Mouse (Mus musculus) hindbrain, postnatal 0 days (tissue): ENCODE measurements around the gene Slc22a18. TPM values are rescaled to one million over a fixed set of nuclear protein-coding genes. Genes with fewer than 3 reads are reported as not detected.

Experiments
- ATAC-seq: fragments of 200-750 bp; cut with Nextera tagmentation; 2 replicates; pipeline ENCODE4 v1.8.0; 2017; ENCODE audit warnings: mild to moderate bottlenecking, moderate TSS enrichment, moderate library complexity
- DNase-seq: peaks from one replicate; pipeline ENCODE4 v3.0.0-alpha.2; 2015; ENCODE audit warnings: low spot score
- H3K27ac ChIP-seq: fragments of 300-500 bp; sonication (generic); 2 replicates; pipeline ENCODE4 v1.5.1; 2014; ENCODE audit warnings: mild to moderate bottlenecking
- H3K27me3 ChIP-seq: fragments of 300-500 bp; sonication (generic); 2 replicates; pipeline ENCODE4 v1.6.1; 2014; ENCODE audit warnings: low read length, mixed read lengths; ENCODE audit not compliant: insufficient read depth
- H3K36me3 ChIP-seq: fragments of 300-500 bp; sonication (generic); 2 replicates; pipeline ENCODE4 v1.6.1; 2014; ENCODE audit warnings: low read length, mixed read lengths; ENCODE audit not compliant: insufficient read depth
- H3K4me1 ChIP-seq: fragments of 300-500 bp; sonication (generic); 2 replicates; pipeline ENCODE4 v1.6.1; 2014; ENCODE audit warnings: antibody characterized with exemption, low read length, mixed read lengths; ENCODE audit not compliant: insufficient read depth
- H3K4me2 ChIP-seq: fragments of 300-500 bp; sonication (generic); 2 replicates; pipeline ENCODE4 v1.6.1; 2014; ENCODE audit warnings: low read depth, mild to moderate bottlenecking, low read length, moderate library complexity, mixed read lengths
- H3K4me3 ChIP-seq: fragments of 300-500 bp; sonication (generic); 2 replicates; pipeline ENCODE4 v1.5.1; 2014; ENCODE audit warnings: low read length
- H3K9ac ChIP-seq: fragments of 300-500 bp; sonication (generic); replicated peaks from 2 replicates; pipeline ENCODE4 v1.6.1; 2014; ENCODE audit warnings: mild to moderate bottlenecking, low read length, moderate library complexity, mixed read lengths
- H3K9me3 ChIP-seq: fragments of 300-500 bp; sonication (generic); 2 replicates; pipeline ENCODE4 v1.6.1; 2016; ENCODE audit warnings: low read length, mixed read lengths
- CTCF ChIP-seq: IDR thresholded peaks from 2 replicates; pipeline ENCODE4 v1.5.1; 2016; ENCODE audit warnings: antibody characterized with exemption, control low read depth, low read depth
- WGBS: fragments of 180-500 bp; shearing (Covaris S2); extraction: QIAGEN DNeasy Blood & Tissue Kit; methylation state at CpG from one replicate; pipeline ENCODE4 v1.1.7; 2014; 5-methylcytosine and 5-hydroxymethylcytosine counted together
- polyA plus RNA-seq: library from polyadenylated mRNA; unstranded; fragments of >200 nt; fragmentation: Nextera tagmentation; extraction: Ambion mirVana; gene quantifications from 2 replicates; pipeline ENCODE4 v1.2.1, GENCODE M21; 2015
- total RNA-seq: library from RNA; depleted of rRNA; stranded (reverse); fragments of >200 nt; gene quantifications from 2 replicates; pipeline ENCODE4 v1.2.3, GENCODE M21; 2014

The Slc22a18 gene
- total and polyA plus RNA-seq, 2 experiments from 2014 or later = 0.58 to 0.90 TPM

DNA sequence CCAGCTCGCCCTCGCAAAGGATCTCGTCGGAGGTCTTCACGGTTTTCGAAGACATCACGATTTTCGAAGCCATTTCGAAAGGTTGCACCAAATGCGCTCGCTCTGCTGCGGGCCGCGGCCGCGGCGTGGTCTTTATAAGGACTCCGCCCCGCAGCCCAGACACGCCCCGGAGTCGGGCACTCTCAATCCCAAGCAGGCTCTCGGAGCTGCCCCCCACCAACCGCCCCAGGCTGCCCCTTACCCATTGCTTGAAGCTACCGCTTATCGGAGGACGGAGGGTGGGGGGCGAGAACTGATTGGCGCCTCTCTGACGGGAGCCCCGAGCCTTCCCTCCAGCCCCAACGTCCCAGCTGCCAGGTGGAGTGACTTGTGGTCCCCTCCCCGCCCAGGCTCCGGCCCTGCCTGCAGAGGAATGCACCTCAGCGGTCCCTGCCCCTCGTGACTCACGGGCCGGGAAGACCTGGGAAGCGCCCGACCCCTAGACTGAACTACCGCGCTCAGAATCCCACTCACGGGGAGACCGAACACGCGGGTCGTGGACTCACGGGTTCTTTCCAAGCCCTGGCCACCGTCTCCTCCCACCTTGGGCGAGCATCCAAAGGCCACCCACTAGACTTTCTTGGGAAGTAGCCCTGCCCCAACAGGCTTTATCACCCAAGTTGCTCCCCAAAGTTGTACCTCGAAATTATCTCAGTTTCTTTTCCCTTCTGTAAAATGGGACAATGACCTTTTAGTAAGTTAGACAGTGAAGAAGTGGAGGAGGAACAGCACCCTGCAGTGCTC is 29.1 kb downstream of the Slc22a18 start, which contains the start of gene Phlda2:
Gene Phlda2 (minus strand): TSS at position 733 of the 783 bp plus-strand sequence.
- H3K4me3 ChIP-seq = peak within 1 kb of the TSS; percentile 39
- DNase-seq (no peak), ATAC-seq (no peak)
- H3K9ac ChIP-seq = no peak within 1 kb of the TSS; the same call in 1 of the 2 replicates
- no peaks in the 10 kb centered on the region for H3K9me3 ChIP-seq
- H3K4me2 ChIP-seq = peak within 1 kb of the TSS; percentile 70
- no peak within 1 kb of the TSS for H3K27ac ChIP-seq
- 0 out of 2 replicates have a peak, but pooled peaks cover 2% of the 10 kb centered on the region for H3K4me1 ChIP-seq
- 4% methylated on average over 50 of the region's 51 CpGs for WGBS
- no peak for TF ChIP-seq CTCF
- no peaks in the 10 kb centered on the region for H3K36me3 ChIP-seq
- peaks cover 30% of the 10 kb centered on the region for H3K27me3 ChIP-seq

DNA sequence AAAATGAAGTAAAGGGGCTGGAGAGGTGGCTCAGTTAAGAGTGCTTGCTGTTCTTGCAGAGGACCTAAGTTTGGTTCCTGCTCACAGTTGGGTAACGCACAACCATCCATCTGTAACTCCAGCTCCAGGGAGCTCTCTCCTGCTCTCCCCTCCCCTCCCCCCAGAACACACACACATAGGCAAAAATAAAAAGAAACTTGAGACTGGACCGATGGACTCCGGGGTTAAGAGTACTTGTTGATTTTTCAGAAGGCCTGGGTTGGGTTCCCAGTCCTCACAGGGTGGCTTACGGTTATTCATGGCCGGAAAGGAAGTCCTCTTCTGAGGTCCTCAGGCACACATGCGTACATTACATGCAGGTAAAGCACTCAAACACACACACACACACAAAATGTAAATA is 30.4 kb downstream of the Slc22a18 start:
- Histone ChIP-seq H3K27me3 (peaks cover 30% of the 10 kb centered on the region), H3K4me3 (no peak overlapping the region), H3K4me2 (no peak overlapping the region), H3K36me3 (no peaks in the 10 kb centered on the region), H3K27ac (no peak overlapping the region), H3K9me3 (no peaks in the 10 kb centered on the region), H3K9ac (no peak overlapping the region), H3K4me1 (0 out of 2 replicates have a peak, but pooled peaks cover 2% of the 10 kb centered on the region)
- ATAC-seq (no peak), DNase-seq (no peak)
- TF ChIP-seq CTCF = no peak
- WGBS = 92% methylated on average over 6 of the region's 6 CpGs

DNA sequence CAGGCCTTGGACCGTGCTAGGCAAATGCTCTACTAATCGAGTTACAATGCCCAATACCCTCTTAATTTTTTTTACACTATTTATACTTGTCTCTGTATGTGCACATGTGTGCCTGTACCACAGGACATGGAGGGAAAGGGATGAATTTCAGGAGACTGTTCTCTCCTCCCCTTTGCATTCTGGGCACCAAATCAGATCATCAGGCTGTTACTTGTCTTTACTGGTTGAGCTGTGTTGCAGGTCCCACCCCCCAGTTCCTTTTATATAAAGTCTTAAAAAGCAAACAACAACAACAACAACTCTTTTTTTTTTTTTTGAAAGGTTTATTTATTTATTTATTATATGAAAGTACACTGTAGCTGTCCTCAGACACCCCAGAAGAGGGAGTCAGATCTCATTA is 31.9 kb downstream of the Slc22a18 start:
- H3K4me3 ChIP-seq = no peak overlapping the region
- no peaks in the 10 kb centered on the region for H3K36me3 ChIP-seq
- no peak overlapping the region for H3K4me2 ChIP-seq
- no peaks in the 10 kb centered on the region for H3K9me3 ChIP-seq
- H3K27me3 ChIP-seq = peaks cover 26% of the 10 kb centered on the region
- H3K9ac ChIP-seq = no peak overlapping the region
- no peak for TF ChIP-seq CTCF
- H3K27ac ChIP-seq = no peak overlapping the region
- ATAC-seq (no peak), DNase-seq (no peak)
- WGBS = 85% methylated on average over 2 of the region's 2 CpGs
- H3K4me1 ChIP-seq = 0 out of 2 replicates have a peak, but pooled peaks cover 2% of the 10 kb centered on the region

DNA sequence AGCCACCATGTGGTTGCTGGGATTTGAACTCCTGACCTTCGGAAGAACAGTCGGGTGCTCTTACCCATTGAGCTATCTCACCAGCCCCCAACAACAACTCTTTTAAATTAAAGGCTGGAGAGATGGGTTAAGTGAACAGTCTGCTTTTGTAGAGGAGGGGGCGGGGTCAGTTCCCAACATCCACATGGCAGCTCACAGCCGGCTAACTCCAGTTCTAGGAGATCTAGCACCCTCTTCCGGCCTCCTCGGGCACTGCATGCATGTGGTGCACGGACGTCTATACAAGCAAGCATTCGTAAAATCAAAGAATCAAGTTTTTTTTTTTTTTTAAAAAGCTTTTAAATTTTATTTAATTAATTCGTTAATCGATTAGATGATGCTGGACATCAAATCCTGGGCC is 32.3 kb downstream of the Slc22a18 start:
- H3K36me3 ChIP-seq = no peaks in the 10 kb centered on the region
- DNase-seq (peak; percentile 77), ATAC-seq (no peak)
- H3K4me3 ChIP-seq = no peak overlapping the region
- H3K9ac ChIP-seq = no peak overlapping the region
- no peak overlapping the region for H3K4me2 ChIP-seq
- 34% methylated on average over 11 of the region's 11 CpGs for WGBS
- no peak overlapping the region for H3K27ac ChIP-seq
- peak; percentile 65 for TF ChIP-seq CTCF
- H3K9me3 ChIP-seq = no peaks in the 10 kb centered on the region
- peaks cover 22% of the 10 kb centered on the region for H3K27me3 ChIP-seq
- H3K4me1 ChIP-seq = 0 out of 2 replicates have a peak, but pooled peaks cover 2% of the 10 kb centered on the region

DNA sequence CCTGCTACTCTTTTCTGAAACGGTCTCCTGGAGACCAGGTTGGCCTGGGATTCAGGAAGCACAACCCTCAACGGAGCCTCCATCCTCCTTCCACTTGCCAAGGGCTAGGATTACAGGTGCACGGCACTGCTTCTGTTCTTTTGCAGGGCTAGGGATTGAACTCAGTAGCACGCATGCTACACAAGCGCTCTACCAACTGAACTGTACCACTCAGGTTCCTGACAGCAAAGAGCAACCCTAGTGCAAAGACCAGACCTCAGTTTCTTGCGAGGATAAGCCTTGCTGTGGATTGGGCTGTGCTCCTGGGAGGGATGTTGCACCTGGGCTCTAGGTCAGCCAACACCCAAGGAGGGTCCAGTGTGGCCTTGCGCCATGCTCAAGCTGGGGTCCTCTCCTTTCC is 32.7 kb downstream of the Slc22a18 start:
- no peaks in the 10 kb centered on the region for H3K36me3 ChIP-seq
- H3K9ac ChIP-seq = no peak overlapping the region
- DNase-seq = no peak
- no peak for ATAC-seq
- no peak for TF ChIP-seq CTCF
- H3K4me2 ChIP-seq = no peak overlapping the region
- 67% methylated on average over 7 of the region's 7 CpGs for WGBS
- H3K9me3 ChIP-seq = no peaks in the 10 kb centered on the region
- peaks cover 20% of the 10 kb centered on the region for H3K27me3 ChIP-seq
- no peak overlapping the region for H3K4me3 ChIP-seq
- H3K27ac ChIP-seq = no peak overlapping the region
- 0 out of 2 replicates have a peak, but pooled peaks cover 2% of the 10 kb centered on the region for H3K4me1 ChIP-seq

DNA sequence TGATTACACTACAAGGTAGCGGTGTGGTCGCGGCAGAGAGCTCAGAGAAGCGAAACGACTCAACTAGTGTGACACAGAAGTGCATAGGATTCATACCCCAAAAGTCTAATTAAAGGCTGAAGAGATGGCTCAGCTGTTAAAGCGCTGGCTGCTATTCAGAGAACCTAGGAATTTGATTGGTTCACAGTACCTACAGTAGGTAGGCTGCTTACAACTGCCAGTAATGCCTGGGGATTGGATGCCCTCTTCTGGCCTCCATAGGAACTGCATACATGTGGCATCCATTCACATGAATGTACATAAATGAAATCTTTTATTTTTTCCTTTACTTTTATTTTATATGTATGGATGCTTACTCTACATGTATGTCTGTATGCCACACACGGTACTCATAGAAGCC is 33.1 kb downstream of the Slc22a18 start:
- H3K27ac ChIP-seq = no peak overlapping the region
- WGBS = 36% methylated on average over 7 of the region's 7 CpGs
- DNase-seq = peak; percentile 66
- peaks cover 20% of the 10 kb centered on the region for H3K27me3 ChIP-seq
- no peak overlapping the region for H3K9ac ChIP-seq
- H3K4me2 ChIP-seq = no peak overlapping the region
- no peak overlapping the region for H3K4me3 ChIP-seq
- peak; percentile 85 for TF ChIP-seq CTCF
- ATAC-seq = no peak
- no peaks in the 10 kb centered on the region for H3K36me3 ChIP-seq
- 0 out of 2 replicates have a peak, but pooled peaks cover 2% of the 10 kb centered on the region for H3K4me1 ChIP-seq
- H3K9me3 ChIP-seq = no peaks in the 10 kb centered on the region

DNA sequence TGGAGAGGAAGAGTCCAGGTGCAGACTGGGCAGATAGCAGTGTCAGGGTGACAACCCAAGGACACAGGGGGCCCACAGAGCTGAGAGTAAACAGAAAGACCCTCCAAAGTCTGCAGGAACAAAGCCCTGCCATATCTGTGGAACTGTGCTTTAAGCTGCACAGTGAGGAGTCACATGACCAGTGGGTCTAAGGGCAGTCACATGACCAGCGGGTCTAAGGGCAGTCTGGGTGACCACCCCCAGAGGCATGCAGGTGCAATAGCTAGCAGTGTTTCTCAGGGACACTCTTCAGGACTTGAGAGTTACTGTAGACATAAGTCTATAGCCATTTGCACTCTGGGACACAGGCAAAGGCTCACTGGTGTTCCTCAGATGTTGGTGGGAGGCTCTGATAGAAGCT is 36.0 kb downstream of the Slc22a18 start:
- no peak overlapping the region for H3K4me2 ChIP-seq
- DNase-seq (no peak), ATAC-seq (no peak)
- WGBS = 85% methylated on average over 1 of the region's 1 CpGs
- no peak overlapping the region for H3K4me3 ChIP-seq
- no peaks in the 10 kb centered on the region for H3K9me3 ChIP-seq
- no peaks in the 10 kb centered on the region for H3K4me1 ChIP-seq
- H3K36me3 ChIP-seq = peaks cover 19% of the 10 kb centered on the region
- TF ChIP-seq CTCF = no peak
- H3K9ac ChIP-seq = no peak overlapping the region
- no peak overlapping the region for H3K27ac ChIP-seq
- 0 out of 2 replicates have a peak, but pooled peaks cover 4% of the 10 kb centered on the region for H3K27me3 ChIP-seq
